Mouse (Mus musculus) A20 (cell line): Measurements from ENCODE around the gene Prkcsh.

Experiments
- DNase-seq: peaks from one replicate; pipeline ENCODE4 v3.0.0-alpha.2; 2011; ENCODE audit warnings: low read depth, low spot score

The Prkcsh gene

DNA sequence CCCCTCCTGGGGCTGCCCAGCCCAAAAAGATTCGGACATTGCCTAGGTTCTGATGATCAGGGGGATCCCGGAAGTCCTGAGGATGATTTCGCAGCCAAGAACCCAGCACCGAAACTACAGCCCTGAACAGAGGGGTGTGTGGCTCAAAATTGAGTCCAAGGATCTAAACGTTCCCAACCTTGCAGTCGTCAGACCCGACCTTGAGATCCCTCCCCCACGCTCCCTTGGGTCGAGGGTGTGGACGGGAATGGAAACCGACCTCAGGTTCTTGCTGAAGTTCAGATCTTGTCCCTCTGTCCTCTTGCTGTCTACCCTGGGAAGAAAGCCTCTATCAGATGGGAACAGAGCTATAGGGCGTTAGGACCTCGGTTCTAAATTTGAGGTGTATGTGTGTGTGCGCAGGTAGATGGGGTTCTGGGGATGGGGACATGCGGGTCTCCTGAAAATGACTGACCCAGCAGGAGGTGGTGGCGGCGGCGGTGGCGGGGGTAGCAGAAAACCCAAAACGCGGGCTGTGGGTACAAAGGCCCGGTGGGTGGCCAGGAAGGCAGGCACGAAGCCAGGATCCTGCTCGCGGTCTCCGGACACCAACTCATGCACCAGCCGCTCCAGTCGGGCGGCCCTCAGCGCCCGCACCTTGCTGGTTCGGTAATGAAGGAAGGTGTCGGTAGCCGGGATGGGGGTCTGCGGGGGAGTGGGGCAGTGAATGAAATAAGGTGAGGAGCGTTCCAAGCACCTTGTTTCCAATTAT, 14.8 kb upstream of the Prkcsh start:
- no peak for DNase-seq

DNA sequence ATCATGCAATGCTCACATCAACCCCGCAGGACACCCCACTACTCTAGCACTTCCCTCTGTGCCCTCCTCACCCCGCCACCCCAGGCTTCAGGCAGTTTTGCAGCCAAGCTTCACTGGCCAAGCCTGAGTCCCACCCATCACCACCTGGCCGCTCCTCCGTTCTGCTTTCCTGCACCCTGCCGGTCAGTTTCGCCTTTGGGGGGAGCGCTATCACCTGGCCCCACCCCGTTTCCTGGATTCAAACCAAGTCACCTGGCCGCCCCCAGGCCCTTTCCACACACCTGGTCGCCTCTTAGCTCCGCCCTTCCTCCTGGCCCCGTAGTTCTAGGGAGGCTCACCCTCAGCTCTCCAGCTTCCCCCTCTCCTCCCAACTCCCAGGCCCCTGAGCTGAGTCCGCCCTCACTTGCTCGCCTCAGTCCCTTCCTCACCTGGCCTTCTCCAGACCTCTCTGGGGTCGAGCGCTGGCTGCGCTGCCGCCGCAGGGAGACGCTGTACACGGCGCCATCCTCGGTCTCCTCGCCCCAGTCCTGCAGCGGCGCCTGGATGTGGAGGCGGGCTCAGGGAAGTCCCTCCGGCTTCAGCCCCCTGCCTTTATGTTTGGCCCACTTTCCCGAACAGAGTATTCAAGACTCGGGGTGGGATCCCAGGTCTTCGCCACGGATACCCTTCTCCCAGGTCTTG, 14.0 kb upstream of the Prkcsh start:
- DNase-seq = peak; percentile 67

DNA sequence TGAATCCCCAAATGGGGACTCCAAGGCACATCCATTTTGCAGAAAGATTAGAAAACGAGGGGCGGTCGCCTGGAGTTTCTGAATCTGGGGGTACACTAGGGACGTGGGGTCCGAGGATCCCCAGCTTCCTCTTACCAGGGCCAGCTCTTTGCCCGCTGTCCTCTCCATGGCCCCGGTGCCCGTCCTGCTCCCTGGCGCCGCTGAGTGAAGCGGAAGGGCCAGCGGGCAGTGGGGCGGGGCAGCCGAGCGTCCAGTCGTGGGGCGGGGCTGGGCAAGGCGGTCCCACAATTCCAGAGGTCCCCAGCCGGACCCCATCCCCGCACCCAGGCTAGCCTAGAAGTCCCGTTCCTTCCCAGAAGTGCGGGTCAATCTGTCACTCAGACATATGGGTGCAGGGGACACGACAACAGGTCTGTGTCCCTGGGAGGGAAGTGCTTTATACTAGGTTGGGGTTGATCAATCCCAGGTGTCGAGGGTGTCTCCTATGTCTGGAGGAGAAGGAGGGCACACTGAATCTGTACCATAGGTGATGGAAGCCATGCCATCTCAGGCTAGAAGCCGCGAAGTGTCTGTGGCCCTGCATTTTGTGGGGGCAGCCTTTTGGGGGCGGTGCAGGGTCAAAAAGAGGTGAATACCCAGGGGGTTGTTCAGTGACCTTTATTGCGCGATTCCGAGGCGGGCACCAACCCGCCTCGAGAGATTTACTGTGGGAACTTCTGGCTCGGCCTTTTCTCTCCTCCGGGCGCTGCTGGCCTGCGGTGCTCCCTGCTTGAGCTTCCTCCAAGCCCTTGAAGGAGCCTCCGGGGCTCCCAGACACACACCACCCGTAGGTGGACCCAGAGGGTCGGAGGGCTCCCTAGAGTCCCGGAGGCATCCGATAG, 13.1 kb upstream of the Prkcsh start, which contains the start of gene Rgl3:
Rgl3 (minus strand) TSS at position 217 of the 881 bp plus-strand sequence.
- DNase-seq = no peak

DNA sequence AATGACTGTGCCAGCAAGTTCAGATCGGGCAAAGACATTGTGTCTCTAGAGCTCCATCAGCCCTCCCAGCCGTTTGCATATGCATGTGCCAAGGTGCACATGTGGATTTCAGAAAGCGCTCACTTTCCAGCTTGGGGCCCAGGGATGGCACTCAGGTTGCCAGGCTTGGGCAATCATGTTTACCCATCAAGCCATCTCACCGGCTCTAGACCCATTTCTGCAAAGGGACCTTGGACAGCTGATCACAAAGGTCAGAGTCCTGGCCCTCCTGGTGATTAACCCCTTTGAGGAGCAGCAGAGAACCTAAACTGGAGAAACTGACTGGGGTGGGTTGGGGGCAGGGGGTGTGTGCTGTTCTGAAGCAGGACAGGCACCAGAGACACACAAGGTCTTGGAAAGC, 10.4 kb upstream of the Prkcsh start:
- DNase-seq = no peak

DNA sequence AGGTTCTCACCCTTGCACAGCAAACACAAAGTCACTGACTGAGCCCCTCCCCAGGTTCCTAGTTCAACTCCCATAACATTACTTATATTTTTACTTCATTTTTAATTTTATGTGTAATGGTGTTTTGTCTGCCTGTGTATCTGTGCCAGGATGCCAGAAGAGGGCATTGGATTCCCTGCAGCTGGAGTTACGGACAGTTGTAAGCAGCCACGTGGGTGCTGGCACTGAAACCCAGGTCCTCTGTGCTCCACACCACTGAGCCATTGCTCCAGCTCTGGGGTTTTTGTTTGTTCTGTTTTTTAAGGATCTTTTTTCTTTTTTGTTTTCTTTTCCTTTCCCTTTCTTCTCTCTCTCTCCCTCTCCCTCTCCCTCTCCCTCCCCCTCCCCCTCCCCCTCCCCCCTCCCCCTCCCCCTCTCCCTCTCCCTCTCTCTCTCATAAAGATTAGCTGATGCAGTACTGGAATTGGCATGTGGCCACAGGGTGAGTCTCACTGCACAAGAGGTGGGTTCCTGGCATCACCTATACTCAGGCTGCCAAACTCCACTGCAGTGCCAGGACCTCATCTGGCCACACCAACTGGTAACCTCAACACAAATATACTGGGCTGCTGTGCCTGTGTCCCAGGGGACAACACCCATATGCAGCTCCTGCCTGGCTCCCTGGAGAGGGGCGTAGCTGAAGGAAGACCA, 6.3 kb upstream of the Prkcsh start:
- DNase-seq = no peak

DNA sequence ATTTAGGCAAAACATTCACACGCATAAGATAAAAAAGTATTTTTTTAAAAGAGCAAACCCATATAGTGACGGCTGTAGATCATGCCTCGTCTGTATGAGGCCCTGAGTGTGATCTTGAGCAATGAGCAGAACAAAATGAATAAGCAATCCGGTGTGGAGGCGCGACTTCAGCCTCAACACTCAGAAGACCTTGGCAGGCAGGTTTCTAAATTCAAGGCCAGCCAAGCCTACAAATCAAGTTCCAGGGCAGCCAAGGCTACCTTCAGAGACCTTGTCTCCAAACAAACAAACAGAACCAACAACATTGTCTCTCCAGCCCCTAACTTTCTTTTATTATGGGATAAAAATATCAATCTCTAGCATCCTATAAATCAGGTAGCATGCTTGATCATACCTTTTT, 2.3 kb upstream of the Prkcsh start:
- DNase-seq = no peak

DNA sequence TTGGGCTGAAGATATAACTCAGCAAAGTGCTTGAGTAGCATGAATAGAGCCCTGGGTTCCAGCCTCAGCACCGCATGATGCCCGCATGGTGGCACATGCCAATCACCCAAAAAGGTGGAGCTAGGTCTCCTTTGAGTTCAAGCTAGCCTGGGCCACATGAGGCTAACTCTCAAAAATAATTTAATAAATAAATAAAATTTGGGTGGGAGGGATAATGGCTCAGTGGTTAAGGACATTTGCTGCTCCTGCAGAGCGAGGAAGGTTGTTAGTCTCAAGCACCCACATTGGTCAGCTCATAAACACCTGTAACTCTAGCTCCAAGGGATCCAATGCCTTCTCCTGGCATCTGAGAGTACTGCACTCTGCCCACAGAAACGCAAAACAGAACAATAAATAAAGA, 973 bp upstream of the Prkcsh start:
- DNase-seq = no peak

DNA sequence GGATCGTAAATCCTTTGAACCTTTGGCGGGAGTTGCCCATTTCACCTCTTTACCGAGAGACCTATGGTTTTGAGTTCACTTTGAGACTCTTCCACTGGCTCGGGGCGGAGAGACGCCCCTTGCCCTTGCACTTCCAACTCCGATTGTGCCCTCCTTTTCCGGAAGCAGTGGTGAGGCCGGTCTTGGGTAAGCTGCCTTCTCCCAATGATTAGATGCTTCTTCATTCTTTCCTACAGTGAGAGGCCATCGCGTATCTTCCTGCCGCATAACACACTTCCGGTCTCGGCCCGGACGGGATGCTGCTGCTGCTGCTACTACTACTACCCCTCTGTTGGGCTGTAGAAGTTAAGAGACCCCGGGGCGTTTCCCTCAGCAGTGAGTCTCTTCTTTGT, 553 bp downstream of the Prkcsh start:
- no peak for DNase-seq

DNA sequence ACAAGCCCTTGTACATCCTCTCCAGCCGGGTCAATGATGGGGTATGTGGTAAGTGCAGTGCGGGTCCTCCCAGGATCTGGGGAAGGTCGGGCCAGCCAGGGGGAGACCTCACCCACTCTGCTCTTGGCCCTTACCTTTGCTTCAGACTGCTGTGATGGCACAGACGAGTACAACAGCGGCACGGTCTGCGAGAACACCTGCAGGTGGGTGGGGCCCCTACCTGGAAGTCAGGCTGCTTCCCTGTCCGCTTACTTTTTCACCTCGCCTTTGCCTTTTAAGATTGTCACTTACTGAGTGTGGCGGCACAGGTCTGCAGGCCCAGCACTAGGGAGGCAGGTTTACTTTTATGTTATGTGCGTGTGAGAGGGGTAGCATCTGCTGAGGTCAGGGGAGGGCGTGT, 1.9 kb downstream of the Prkcsh start:
- DNase-seq = no peak

DNA sequence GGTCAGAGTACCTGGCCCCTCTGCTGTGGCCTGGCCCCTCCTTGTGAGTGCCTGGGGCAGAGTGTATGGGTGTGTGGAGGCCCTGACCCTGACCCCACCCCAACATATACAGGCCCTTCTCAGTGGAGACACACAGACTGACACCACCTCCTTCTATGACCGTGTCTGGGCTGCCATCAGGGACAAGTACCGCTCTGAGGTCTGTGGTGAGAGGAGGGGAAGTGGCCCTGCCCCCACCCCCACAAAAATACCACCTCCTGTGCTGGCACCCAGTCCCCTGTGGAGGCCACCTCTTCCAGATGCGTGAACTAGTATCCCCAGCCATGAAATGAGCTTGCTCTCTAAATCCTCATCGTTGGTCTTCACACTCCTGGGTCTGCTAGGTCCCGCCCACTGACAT, 8.4 kb downstream of the Prkcsh start:
- no peak for DNase-seq

DNA sequence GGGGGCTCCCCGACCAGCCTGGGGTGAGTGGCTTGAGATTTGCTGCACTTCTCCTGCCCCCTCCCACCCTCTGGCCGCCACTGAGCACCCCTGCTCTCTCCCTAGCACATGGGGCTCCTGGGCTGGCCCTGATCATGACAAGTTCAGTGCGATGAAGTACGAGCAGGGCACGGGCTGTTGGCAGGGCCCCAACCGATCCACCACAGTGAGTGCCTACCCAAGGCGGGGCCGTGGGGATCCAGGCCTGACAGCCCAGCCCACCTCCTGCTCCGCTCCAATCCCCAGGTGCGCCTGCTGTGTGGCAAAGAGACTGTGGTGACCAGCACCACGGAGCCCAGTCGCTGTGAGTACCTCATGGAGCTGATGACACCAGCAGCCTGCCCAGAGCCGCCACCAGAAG, 10.1 kb downstream of the Prkcsh start:
- DNase-seq = no peak

DNA sequence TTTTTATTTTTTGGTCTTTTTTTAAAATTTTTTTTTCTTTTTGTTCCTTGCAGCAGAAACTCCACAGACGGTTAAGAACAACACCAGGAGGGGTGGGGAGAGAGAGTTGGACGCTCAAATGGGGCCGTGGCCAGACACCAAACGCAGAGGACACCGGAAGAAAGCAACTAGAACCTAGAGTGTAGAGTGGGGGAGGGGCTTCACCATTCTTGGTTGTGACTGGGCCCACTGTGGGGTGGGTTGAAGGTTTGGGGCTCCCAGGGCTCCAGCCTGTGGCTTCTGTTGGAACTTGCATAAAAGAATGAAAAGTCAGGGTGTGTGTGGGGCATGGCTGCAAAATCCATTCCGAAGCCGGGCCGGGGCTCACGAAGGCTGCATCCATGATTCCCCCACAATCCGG, 13.6 kb downstream of the Prkcsh start:
- no peak for DNase-seq

DNA sequence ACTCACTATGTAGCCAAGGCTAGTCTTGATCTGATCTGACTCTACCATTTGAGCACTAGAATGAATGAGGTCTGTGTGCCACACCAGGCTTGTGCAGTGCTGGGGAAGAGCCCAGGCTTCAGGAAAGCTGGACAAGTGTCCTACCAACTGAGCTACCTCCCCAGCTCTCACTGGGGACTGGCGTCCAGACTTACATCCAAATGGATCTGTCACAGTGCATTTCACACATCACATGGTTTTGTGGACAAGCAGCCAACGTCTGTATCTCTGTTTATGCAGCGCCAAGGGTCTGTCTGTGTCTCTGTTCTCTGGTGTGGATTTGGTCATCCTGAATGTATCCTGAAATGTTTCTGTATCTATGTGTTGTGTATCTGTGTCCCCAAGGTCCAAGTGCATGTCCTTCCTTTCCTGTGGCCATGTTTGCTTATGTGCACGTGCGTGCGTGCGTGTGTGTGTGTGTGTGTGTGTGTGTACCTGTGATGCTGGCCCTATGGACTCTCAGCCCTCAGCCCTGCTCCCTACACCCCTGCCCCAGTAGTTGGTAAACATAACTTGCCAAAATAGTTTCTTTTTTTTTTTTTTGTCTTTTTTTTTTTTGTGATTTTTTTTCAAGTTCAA, 14.7 kb downstream of the Prkcsh start:
- DNase-seq = no peak

DNA sequence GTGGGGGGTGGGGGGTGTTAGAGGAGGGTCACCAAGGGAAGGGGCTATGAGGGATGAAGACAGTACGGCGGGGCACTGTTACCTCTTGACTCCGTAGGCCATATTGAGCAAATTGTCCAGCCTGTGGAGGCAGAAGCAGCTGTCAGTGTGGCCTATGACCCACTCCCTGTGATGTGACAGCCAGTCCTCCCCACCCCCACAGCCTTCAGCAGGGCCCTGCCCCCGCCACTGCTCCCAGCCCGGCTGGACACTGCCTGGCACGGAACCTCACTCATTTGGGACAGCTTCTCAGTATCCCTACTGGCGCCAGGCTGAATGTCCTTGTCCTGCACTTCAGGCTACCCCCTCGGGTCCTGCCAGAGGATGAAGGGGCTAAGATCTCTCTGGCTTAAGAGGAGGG, 22.0 kb downstream of the Prkcsh start:
- DNase-seq = no peak

DNA sequence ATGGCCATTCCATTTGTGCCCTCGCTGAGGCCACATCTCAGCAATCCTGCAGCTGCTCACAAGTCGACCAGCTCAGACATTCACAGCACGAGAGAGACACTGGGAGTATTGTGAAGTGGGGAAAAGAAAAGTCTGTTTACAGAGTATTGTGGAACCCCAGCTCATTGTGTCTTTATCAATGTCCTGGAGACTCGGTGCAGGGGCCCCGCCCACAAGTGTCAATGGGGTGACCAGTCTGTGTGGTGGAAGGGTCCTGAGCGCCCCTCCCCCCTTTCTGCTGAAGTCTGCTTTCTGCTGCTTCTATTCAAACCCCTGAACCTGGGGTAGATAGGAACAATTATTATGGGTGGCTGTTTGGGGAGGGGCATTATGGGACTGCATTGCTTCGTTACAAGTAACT, 25.9 kb downstream of the Prkcsh start:
- no peak for DNase-seq

DNA sequence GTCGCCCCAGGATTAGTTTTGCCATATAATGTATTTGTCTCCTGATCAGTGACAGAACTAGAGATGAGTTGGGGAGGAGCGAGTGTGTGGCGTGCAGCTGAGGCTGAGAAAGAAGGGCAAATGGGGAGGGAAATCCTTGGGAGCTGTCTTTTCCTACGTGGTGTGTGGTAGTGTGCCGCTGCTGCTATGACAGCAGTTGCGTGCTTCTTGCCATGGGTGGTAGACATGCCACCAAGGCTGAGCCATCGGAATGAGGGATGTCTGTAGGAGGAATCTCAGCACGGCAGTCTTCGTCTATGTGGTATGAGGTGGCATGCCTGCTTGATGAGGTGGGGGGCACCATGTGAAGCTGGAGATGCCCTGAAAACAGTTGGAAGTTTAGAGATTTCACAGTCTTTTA, 27.8 kb downstream of the Prkcsh start:
- DNase-seq = no peak

DNA sequence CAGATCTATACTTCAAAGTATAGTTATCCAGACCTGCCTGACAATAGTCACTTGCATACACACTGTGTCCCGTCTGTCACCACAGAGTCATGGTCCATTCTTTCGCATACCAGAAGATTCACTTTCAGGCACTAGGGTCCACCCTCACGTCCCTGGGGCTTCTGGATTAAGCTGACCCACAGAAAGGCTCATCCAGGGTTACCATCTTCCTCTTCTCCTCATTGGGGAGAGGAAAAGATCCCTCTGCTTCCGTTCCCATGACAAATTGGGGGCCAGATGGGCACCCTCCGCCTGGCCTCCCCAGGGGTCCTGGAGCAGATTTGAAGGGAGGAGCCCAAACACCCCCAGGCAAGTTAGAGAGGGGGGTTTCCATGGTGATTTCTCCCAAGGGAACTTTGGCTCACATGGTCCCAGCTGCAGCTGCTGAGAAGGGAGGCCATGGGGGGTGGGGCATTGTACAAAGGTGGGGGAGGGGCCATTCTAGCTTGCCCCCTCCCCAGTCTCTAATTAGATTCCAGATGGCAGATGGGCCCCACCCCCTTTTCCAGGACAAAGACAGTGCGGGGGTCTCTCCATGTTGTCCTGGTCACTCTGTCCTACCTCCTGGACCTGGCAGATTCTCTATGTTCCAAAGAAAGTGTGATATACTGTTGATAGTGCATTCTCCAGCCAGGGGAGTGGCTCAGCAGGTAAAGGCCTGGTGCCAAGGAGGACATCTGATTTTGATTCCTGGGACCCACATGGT, 32.9 kb downstream of the Prkcsh start:
- no peak for DNase-seq

DNA sequence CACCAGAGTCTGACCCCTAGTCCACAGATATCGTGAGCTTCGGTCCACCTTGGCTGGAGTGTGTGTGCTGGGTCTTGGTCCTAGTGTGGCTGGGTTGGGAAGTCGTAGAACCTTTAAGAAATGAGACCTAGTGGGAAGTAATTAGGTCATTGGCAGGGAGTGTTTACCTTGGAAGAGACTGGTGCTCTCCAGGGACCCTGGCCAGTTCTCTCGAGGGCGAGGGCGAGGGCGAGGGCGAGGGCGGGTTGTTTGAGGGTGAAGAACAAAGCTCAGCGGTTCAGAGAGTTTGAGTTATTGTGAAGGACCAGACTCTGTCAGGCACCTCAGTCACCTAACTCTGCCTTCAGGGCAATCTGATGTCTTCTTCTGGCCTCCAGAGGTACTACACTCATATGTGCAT, 35.2 kb downstream of the Prkcsh start:
- no peak for DNase-seq

DNA sequence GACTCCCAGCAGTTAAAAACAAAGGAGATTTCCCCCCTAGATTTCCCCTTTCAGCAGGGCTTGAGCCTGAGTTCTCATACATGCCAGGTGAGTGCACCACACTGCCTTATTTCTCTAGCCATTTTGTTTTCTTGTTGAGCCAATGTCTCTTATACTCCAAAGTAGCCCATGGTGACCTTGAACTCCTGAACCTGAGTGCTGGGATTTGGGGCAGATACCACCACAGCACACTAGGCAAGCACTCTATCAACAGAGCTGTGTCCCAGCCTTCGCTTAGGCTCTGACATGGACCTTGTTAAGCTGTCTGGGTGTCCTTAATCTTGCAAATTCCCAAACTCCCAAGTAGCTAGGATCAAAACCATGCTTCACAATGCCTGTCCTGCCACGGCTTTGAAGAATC, 39.2 kb downstream of the Prkcsh start:
- no peak for DNase-seq

DNA sequence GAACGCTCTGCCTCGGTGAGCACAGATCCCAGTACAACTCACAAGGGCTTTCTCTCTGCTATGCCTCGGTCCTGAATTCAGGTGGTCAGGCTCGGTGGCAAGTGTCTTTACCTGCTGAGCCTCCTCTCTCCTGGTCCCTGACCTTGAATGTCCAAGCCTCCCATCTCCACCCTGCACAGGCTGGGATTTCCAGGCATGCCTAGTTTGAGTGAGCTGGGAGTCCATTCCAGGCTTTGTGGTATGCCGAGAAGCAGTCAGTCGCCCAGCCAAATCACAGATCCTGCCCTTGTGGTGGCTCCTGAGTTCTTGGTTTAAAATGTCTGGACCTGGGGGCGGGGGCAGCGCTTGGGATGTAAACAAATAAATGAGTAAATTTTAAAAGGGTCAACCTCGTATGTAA, 44.7 kb downstream of the Prkcsh start:
- no peak for DNase-seq

DNA sequence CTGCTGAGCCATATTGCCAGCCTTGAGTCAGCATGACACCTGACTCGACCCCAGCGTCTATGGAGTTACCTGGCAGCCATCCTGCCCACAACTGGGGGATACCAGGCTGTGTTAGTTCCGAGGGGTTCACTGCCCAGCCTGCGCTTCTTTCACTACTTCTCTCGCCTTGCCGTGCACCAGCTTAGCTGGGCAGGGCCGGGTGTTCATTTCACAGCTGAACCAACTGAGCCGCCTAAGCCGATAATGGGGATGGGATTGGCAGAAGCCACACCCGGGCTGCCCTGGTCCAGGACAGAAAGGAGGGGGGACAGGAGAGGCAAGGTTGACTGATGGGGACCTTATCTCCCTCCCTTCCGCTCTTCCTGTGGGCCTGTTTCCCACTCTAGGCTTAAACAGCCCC, 46.7 kb downstream of the Prkcsh start:
- DNase-seq = no peak
